Mouse (Mus musculus) heart, adult 8-10 months (tissue): Measurements from ENCODE around the gene Elk1. TPM values are rescaled to one million over a fixed set of nuclear protein-coding genes. Genes with fewer than 3 reads are reported as not detected.

ENCODE experiments used
- DNase-seq: peaks from one replicate; pipeline ENCODE4 v3.0.0; 2022; ENCODE audit warnings: low spot score
- total RNA-seq, 4 experiments: library from RNA; stranded (reverse); gene quantifications; 2 replicates each; pipeline ENCODE4 v1.2.4; 2022

The Elk1 gene
- total RNA-seq = 10 to 100 TPM in 1 of 4 experiments, 1 to 10 TPM in 3; 6.6 to 10.3 (median 8.4) TPM

DNA sequence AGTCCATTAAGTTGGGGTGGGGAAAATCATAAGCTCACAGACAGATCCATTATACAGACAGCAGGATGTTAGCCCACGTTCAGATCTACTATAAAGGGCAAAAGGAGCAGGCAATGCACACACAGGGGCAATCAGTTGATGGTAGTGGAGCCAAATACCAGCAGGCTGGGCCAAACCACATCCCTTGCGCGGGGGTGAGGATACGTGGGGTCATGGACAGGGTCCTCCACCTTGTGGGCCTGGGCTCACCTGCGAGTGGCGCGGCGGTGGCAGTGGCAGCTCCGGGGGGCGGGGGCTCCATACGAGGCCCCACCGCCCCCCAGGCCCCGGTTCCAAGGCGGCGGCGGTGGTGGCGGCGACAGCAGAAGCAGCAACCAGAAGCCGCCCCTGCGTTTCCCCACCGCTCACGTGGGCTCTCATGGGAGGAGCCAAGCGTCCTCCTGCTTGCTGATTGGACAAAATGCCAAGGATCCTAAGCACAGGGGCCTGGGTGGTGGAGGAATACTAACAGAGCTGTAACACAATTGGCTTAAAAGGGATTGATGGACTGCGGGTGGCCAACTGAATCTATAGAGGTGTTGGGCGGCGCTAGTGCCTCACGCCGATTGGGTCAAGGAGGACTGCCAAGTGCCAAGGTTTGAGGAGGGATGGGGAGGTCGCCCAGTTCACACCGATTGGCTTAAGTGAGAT, at the start of gene Elk1:
TSS of gene Elk1 (minus strand) at position 418 of the 690 bp plus-strand sequence.
- peak; percentile 85 for DNase-seq

DNA sequence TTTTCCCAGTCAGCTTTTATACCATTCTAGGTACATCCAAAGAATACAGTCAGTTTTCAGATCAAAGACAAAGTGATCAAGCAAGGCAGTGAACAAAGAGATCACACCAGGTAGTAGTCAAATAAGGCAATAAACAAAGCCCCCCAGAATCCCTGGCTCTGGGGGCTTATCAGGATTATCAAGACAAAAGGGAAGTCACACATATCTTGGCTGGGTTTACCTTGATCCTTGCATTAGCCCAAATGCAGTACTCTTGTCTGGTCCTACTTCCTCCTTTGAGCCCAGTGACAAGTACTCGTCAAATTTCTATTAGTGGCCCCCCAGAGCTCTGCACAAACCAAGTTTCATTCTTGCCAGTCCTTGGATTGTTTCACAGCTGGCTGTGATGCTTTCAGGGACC, 30.5 kb upstream of the Elk1 start:
- DNase-seq = no peak

DNA sequence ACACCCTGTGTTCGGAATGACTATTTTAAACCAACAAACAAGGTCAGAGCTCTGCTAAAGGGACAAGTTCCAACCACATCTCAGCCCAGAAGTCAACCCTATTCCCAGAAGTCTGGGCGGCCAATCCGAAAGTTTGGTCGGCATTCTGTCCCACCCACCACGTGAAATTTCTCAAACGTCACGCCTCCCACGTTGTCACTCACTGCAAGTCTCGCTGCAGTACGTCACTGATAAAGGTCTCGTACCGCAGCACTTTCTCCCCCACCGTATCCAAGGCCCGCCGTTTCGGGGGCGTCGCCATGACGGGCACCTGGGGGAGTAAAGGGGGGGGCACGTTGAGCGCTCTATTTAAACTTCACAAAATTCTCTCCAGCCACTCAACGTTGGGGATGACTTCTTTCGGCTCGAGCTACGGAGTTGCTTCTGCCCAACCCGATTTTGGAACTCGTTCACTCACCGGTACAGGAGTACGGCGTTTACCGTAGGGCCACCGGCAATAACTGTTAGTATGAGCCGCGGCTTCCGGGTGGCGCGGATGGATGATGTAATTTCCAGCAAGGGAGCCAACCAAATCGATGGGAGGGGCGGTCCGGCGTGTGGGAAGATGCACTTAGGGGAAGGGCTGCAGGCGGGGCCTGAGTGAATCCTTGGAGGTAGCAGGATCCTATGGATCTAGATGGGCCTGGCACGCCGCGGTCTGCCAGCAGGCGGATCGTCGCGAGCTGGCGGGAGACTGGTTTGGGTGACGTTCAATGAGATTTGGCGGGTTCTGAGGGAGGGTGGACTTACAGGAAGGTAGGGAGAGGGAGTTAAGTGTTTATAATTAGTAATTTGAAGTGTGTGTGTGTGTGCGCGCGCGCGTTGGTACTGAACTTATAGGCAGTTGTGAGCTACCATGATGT, 11.3 kb upstream of the Elk1 start, which contains the start of gene Uxt:
TSS of gene Uxt (minus strand) at position 541 of the 902 bp plus-strand sequence.
- peak; percentile 87 for DNase-seq

DNA sequence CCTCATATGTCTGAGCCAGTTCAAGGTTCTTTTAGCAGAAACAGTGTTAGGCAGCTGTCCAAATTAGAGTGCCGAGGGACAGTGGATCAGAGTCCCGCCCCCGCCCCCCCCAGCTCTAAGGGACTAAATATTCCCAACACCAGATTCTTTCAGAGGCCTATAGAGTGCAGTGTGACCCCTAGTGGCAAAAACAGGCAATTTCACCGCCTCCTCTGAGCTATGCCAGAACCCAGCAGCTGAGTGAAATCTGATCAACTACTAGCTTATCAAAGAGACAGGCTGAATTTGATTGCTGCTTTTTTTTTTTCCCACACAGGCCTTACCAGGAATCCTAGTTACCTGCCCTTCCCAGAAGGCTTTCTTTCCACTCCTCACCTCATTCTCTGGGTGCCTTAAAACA, 4.4 kb downstream of the Elk1 start:
- DNase-seq = peak; percentile 33

DNA sequence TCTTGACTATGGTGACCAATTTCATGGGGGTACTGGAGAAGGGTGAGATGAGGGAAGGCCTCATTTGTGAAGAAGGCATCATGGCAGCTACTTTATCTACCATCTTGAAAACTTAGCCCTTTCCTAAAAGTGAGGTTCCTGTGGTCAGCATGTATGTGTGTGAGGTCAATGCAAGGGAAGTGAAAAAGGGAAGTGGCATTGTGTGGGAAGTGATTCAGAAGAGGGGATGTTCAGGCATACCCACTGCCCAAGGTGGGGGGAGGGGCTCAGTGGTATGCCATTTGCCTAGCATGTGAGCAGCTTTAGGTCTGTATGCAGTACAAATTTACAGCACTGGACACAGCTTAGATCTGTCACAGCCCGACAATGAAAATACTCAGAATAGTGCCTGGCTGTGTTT, 18.4 kb downstream of the Elk1 start:
- peak; percentile 13 for DNase-seq

- DNase-seq = no peak
Observed at GRCm38 (mm10) chrX:20931364-20931763, 19.0 kb downstream of the Elk1 start, which contains the start of gene Cfp. Cfp (minus strand) TSS chrX:20931555.

- DNase-seq = no peak
Observed at GRCm38 (mm10) chrX:20929859-20930258, 20.5 kb downstream of the Elk1 start.

GRCm38 (mm10) chrX:20924976-20925375, 25.4 kb downstream of the Elk1 start:
- DNase-seq = no peak

GRCm38 (mm10) chrX:20923506-20923905, 26.9 kb downstream of the Elk1 start:
- DNase-seq = no peak

- DNase-seq = no peak
Observed at GRCm38 (mm10) chrX:20921366-20921765, 29.0 kb downstream of the Elk1 start.

DNA sequence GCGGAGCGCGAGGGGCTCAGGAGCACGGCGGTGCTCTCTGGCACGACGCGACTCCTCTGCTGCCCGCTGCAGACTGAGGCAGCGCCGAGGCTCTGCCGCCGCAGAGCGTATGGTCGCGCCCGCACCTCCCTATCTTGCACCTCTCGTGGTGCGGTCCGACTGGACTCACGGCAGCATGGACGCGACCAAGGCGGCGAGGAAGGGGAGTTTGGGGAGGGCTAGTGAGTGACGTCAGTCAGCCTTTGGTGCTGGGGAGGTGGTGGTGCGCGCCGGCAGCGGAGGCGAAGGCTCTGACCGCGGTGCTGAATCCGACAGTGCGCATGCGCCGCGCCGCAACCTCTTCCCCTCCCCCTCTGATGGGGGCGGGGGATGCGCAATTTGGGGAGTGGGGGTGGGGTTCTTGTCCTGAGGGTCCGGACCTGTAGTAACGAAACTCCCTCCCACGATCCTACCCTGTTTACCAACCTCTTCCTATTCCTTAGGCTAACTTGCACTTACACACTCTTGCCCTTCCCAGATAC, 29.5 kb downstream of the Elk1 start, which contains the start of gene Syn1:
TSS of gene Syn1 (minus strand) at position 161 of the 521 bp plus-strand sequence.
- DNase-seq = peak; percentile 42

- DNase-seq = no peak
Observed at GRCm38 (mm10) chrX:20920249-20920843, 30.1 kb downstream of the Elk1 start.

DNA sequence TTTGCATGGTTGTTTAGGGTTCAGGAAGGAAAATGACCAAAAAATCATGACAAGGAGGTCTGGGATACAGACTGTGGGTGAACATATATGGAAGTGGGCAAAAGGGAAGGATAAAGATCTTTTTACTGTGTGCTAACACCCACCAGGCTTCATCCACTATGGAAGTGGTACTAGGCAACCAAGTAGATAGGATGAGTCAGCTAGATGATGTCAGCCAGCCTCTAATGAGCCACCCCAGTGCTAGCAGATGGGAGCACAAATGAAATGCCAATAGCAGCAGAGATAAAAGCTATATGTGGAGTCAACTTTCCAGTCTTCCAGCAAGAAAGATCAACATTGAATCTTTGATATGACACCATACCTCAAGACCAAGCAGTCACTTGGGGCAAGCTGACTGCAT, 35.3 kb downstream of the Elk1 start:
- no peak for DNase-seq

GRCm38 (mm10) chrX:20913726-20914125, 36.7 kb downstream of the Elk1 start:
- DNase-seq = no peak

- DNase-seq = no peak
Observed at GRCm38 (mm10) chrX:20910074-20910473, 40.3 kb downstream of the Elk1 start.

Other genes with a start within 250 kb of the Elk1 start
- gene Usp11, start 246.7 kb downstream of the Elk1 start, total RNA-seq = 1 to 10 TPM; 3.7 to 7.3 (median 5.9) TPM
- 100 to 1,000 TPM in 1 of 4 experiments, 10 to 100 TPM in 3; 83.3 to 103 (median 92.8) TPM for gene Araf, start 152.8 kb downstream of the Elk1 start, total RNA-seq
- 1 to 10 TPM; 2.0 to 3.5 (median 2.3) TPM for gene Timp1, start 80.4 kb downstream of the Elk1 start, total RNA-seq
- under 1 TPM; 0.19 to 0.28 (median 0.22) TPM for gene Syn1, start 29.6 kb downstream of the Elk1 start, total RNA-seq
- gene Cfp, start 19.1 kb downstream of the Elk1 start, total RNA-seq = 10 to 100 TPM in 1 of 4 experiments, 1 to 10 TPM in 3; 5.2 to 22.7 (median 6.4) TPM
- gene Uxt, start 11.4 kb upstream of the Elk1 start, total RNA-seq = 10 to 100 TPM; 37.6 to 45.1 (median 40.3) TPM
- 1 to 10 TPM; 2.0 to 3.6 (median 3.2) TPM for gene Zfp182, start 111.7 kb upstream of the Elk1 start, total RNA-seq
- not detected for gene Spaca5, start 117.8 kb upstream of the Elk1 start, total RNA-seq
- 1 to 10 TPM in 1 of 4 experiments, under 1 TPM in 3; 0.24 to 1.1 (median 0.39) TPM for gene Zfp300, start 138.9 kb upstream of the Elk1 start, total RNA-seq
- not detected for gene Ssxa1, start 165.2 kb upstream of the Elk1 start, total RNA-seq
- not detected for gene Gm21876, start 225.0 kb upstream of the Elk1 start, total RNA-seq